8 mouse cellular contexts compared by ENCODE assay signal in genomic region chr12:69583270-69583629, GRCm38 (mm10). TPM values are rescaled to one million over a fixed set of nuclear protein-coding genes. Genes with fewer than 3 reads are reported as not detected.
DNase-seq lines count a peak whose midpoint lies in the region; ATAC-seq and TF ChIP-seq lines count a peak whose summit lies in the region.

No protein-coding gene starts in this region.

- no peaks in the 10 kb centered on the region for H3K9me3 ChIP-seq in embryonic facial prominence, embryonic 15.5 days (replicated peaks)
- H3K9me3 ChIP-seq in intestine, embryonic 16.5 days (ENCODE audit: control insufficient read depth, low read length): no peaks in the 10 kb centered on the region
- no peaks in the 10 kb centered on the region for H3K9me3 ChIP-seq in neural tube, embryonic 14.5 days (ENCODE audit: control insufficient read depth, low read length)

- peaks cover 41% of the 10 kb centered on the region for H3K36me3 ChIP-seq in embryonic facial prominence, embryonic 15.5 days
- peaks cover 9% of the 10 kb centered on the region for H3K36me3 ChIP-seq in intestine, embryonic 16.5 days (ENCODE audit: control insufficient read depth, insufficient read depth, low read length)
- H3K36me3 ChIP-seq in neural tube, embryonic 14.5 days (ENCODE audit: control insufficient read depth, insufficient read depth, low read length): peaks cover 28% of the 10 kb centered on the region

- H3K4me3 ChIP-seq in lung, adult 2 months (replicated peaks; ENCODE audit: extremely low read depth, low read depth, low read length): peak overlapping the region; percentile 33
- peak overlapping the region; percentile 83 for H3K4me3 ChIP-seq in embryonic facial prominence, embryonic 15.5 days (replicated peaks)
- peak overlapping the region; percentile 93 for H3K4me3 ChIP-seq in intestine, embryonic 16.5 days (ENCODE audit: low read length)
- peak overlapping the region; percentile 81 for H3K4me3 ChIP-seq in neural tube, embryonic 14.5 days (ENCODE audit: low read depth, low read length)

- WGBS in lung, adult 2 months: 37% methylated on average over 5 of the region's 5 CpGs
- WGBS in embryonic facial prominence, embryonic 15.5 days: 38% methylated on average over 5 of the region's 5 CpGs
- 37% methylated on average over 5 of the region's 5 CpGs for WGBS in intestine, embryonic 16.5 days
- 45% methylated on average over 5 of the region's 5 CpGs for WGBS in neural tube, embryonic 14.5 days

- no peak for DNase-seq in lung, adult 2 months
- no peak for DNase-seq in lung, postnatal 14 days
- DNase-seq in urinary bladder, postnatal 25 days (ENCODE audit: low spot score): no peak
- no peak for DNase-seq in urinary bladder, postnatal 10 days (ENCODE audit: low spot score)
- no peak for DNase-seq in retina, embryonic 14.5 days (ENCODE audit: low spot score)

- no peaks in the 10 kb centered on the region; the same call in 1 of the 2 replicates for H3K4me1 ChIP-seq in lung, adult 2 months (ENCODE audit: control insufficient read depth, insufficient read depth, low read length)
- H3K4me1 ChIP-seq in embryonic facial prominence, embryonic 15.5 days: no peaks in the 10 kb centered on the region
- H3K4me1 ChIP-seq in intestine, embryonic 16.5 days (ENCODE audit: control insufficient read depth, insufficient read depth, low read length): 0 out of 2 replicates have a peak, but pooled peaks cover 4% of the 10 kb centered on the region
- H3K4me1 ChIP-seq in neural tube, embryonic 14.5 days (ENCODE audit: control insufficient read depth, insufficient read depth, low read length): peaks cover 9% of the 10 kb centered on the region; the same call in 1 of the 2 replicates

- peak overlapping the region; percentile 83 for H3K27ac ChIP-seq in embryonic facial prominence, embryonic 15.5 days (replicated peaks)
- H3K27ac ChIP-seq in intestine, embryonic 16.5 days (ENCODE audit: low read length): peak overlapping the region; percentile 80
- peak overlapping the region; percentile 81; the same call in 1 of the 2 replicates for H3K27ac ChIP-seq in neural tube, embryonic 14.5 days (ENCODE audit: low read depth, low read length)

- peak overlapping the region; percentile 75; the same call in 1 of the 2 replicates for H3K9ac ChIP-seq in embryonic facial prominence, embryonic 15.5 days
- peak overlapping the region; percentile 94 for H3K9ac ChIP-seq in intestine, embryonic 16.5 days (ENCODE audit: low read depth, low read length)
- H3K9ac ChIP-seq in neural tube, embryonic 14.5 days (replicated peaks; ENCODE audit: low read depth, low read length): peak overlapping the region; percentile 80

- no peaks in the 10 kb centered on the region for H3K27me3 ChIP-seq in embryonic facial prominence, embryonic 15.5 days
- H3K27me3 ChIP-seq in intestine, embryonic 16.5 days (replicated peaks; ENCODE audit: control insufficient read depth, insufficient read depth, low read length): no peaks in the 10 kb centered on the region
- no peaks in the 10 kb centered on the region for H3K27me3 ChIP-seq in neural tube, embryonic 14.5 days (ENCODE audit: control insufficient read depth, insufficient read depth, low read length)

- ATAC-seq in embryonic facial prominence, embryonic 15.5 days (ENCODE audit: insufficient number of reproducible peaks, low FRiP score, low TSS enrichment, low read depth): no peak
- peak; percentile 43; the same call in 1 of the 2 replicates for ATAC-seq in intestine, embryonic 16.5 days
- ATAC-seq in neural tube, embryonic 14.5 days (ENCODE audit: low read depth): peak; percentile 10; the same call in 1 of the 2 replicates

- TF ChIP-seq CTCF in lung, adult 2 months (IDR thresholded peaks at IDR 0.05; ENCODE audit: insufficient read depth, low read length): no peak

- H3K4me2 ChIP-seq in embryonic facial prominence, embryonic 15.5 days (replicated peaks): peak overlapping the region; percentile 60
- peak overlapping the region; percentile 65 for H3K4me2 ChIP-seq in intestine, embryonic 16.5 days (ENCODE audit: low read depth, low read length)
- H3K4me2 ChIP-seq in neural tube, embryonic 14.5 days (ENCODE audit: low read depth, low read length): peak overlapping the region; percentile 69

- no peak for TF ChIP-seq POLR2A in lung, adult 2 months (IDR thresholded peaks at IDR 0.05; ENCODE audit: borderline replicate concordance, extremely low read depth, low read depth, low read length)

RNA-seq across cellular contexts. Expression of gene Vcpkmt, which starts 0.4 kb away (rescaled TPM):
- polyA plus RNA-seq in lung, adult 2 months (2012; rRNA removed): 7.3 and 11.3 TPM in 2 replicates
- 29.4 TPM in 2 replicates for polyA plus RNA-seq in embryonic facial prominence, embryonic 15.5 days (2015; fragmentation: Nextera tagmentation; extraction: Ambion mirVana)
- 23.7 and 24.2 TPM in 2 replicates for polyA plus RNA-seq in intestine, embryonic 16.5 days (2015; fragmentation: Nextera tagmentation; extraction: Ambion mirVana)
- polyA plus RNA-seq in neural tube, embryonic 14.5 days (2014; fragmentation: Nextera tagmentation; extraction: Ambion mirVana): 22.3 and 26.1 TPM in 2 replicates

Comparison
In these comparisons a context has a peak if more than half of its experiments do, and no peak if none do; other contexts are left out.
1. H3K4me3 ChIP-seq: peak in every context shown above with its lines; median percentile 93 in intestine, embryonic 16.5 days; 83 in embryonic facial prominence, embryonic 15.5 days; 81 in neural tube, embryonic 14.5 days; 33 in lung, adult 2 months.